In genomic region chr4:26347239-26347638, GRCm38 (mm10) we compare ENCODE assay signal across 11 mouse cellular contexts. TPM values are rescaled to one million over a fixed set of nuclear protein-coding genes. Genes with fewer than 3 reads are reported as not detected.
A peak's percentile ranks its signal among the peaks of the same experiment; 100 is the strongest.
DNase-seq lines count a peak whose midpoint lies in the region; ATAC-seq and TF ChIP-seq lines count a peak whose summit lies in the region.
"Had no signal": no experiment of that assay in that cellular context is flagged by ENCODE, and none has a peak within 500 bp of the region (broad histone marks: within the 10 kb centered on the region; RNA-seq: fewer than 3 reads in every experiment).

No protein-coding gene starts in this region.

- no peak for ATAC-seq in forebrain, postnatal 0 days
- ATAC-seq in limb, embryonic 14.5 days (ENCODE audit: low FRiP score, low read depth), result peak; percentile 38; the same call in 1 of the 2 replicates

- H3K79me2 ChIP-seq in MEL (ENCODE audit: control insufficient read depth, insufficient read depth, low read length, poor library complexity), result peaks cover 8% of the 10 kb centered on the region

- no peaks in the 10 kb centered on the region for H3K27me3 ChIP-seq in forebrain, embryonic 10.5 days (ENCODE audit: poor library complexity, severe bottlenecking)
- no peaks in the 10 kb centered on the region for H3K27me3 ChIP-seq in forebrain, postnatal 0 days (ENCODE audit: insufficient read depth, low read length)
- H3K27me3 ChIP-seq in MEL (ENCODE audit: control insufficient read depth in 1 of 2, insufficient read depth in 2 of 2, low read length in 2 of 2), result no peaks in the 10 kb centered on the region
- no peaks in the 10 kb centered on the region for H3K27me3 ChIP-seq in limb, embryonic 14.5 days (ENCODE audit: control insufficient read depth, insufficient read depth, low read length)
- H3K27me3 ChIP-seq: heart, embryonic 12.5 days; kidney, embryonic 15.5 days; limb, embryonic 12.5 days had no signal

- no peak overlapping the region for H3K27ac ChIP-seq in forebrain, embryonic 10.5 days
- H3K27ac ChIP-seq in forebrain, postnatal 0 days (ENCODE audit: low read depth, low read length), result no peak overlapping the region
- peak overlapping the region; percentile 87; the same call in 1 of the 2 replicates for H3K27ac ChIP-seq in layer of hippocampus, adult 2 months
- H3K27ac ChIP-seq in MEL (ENCODE audit: control insufficient read depth, low read depth, low read length), result no peak overlapping the region
- no peak overlapping the region for H3K27ac ChIP-seq in limb, embryonic 14.5 days (replicated peaks; ENCODE audit: low read depth, low read length)

- no peak for TF ChIP-seq CTCF in forebrain, postnatal 0 days (IDR thresholded peaks at IDR 0.05; ENCODE audit: low read depth)
- TF ChIP-seq CTCF in layer of hippocampus, adult 2 months (conservative IDR thresholded peaks at IDR 0.05), result no peak
- no peak for TF ChIP-seq CTCF in MEL (IDR thresholded peaks at IDR 0.05 in 2 of 3, conservative IDR thresholded peaks at IDR 0.05 in 1 of 3; ENCODE audit: control insufficient read depth in 1 of 3, insufficient read depth in 1 of 3, low read depth in 2 of 3, low read length in 3 of 3, poor library complexity in 1 of 3, severe bottlenecking in 1 of 3)

- 59% methylated on average over 2 of the region's 2 CpGs for WGBS in forebrain, embryonic 10.5 days
- 30% methylated on average over 2 of the region's 2 CpGs for WGBS in forebrain, postnatal 0 days
- WGBS in limb, embryonic 14.5 days, result 39% methylated on average over 2 of the region's 2 CpGs

- TF ChIP-seq RAD21 in MEL (IDR thresholded peaks at IDR 0.05; ENCODE audit: low read depth, low read length), result no peak

- no peak for TF ChIP-seq EP300 in MEL (IDR thresholded peaks at IDR 0.05; ENCODE audit: low read depth in 1 of 2, low read length in 2 of 2)

- peaks cover 13% of the 10 kb centered on the region for H3K4me1 ChIP-seq in forebrain, embryonic 10.5 days
- H3K4me1 ChIP-seq in forebrain, postnatal 0 days (ENCODE audit: insufficient read depth), result no peaks in the 10 kb centered on the region
- peaks cover 5 to 6% of the 10 kb centered on the region in 2 experiments; a peak in 3 of 4 replicates for H3K4me1 ChIP-seq in MEL (ENCODE audit: control insufficient read depth in 1 of 2, insufficient read depth in 2 of 2, low read length in 2 of 2)
- H3K4me1 ChIP-seq in limb, embryonic 14.5 days (ENCODE audit: control insufficient read depth, insufficient read depth, low read length), result peaks cover 5% of the 10 kb centered on the region; the same call in 1 of the 2 replicates

- H3K4me3 ChIP-seq in forebrain, embryonic 10.5 days, result peak overlapping the region; percentile 78; the same call in 1 of the 2 replicates
- H3K4me3 ChIP-seq in forebrain, postnatal 0 days (ENCODE audit: low read depth, low read length), result no peak overlapping the region; the same call in 1 of the 2 replicates
- H3K4me3 ChIP-seq in layer of hippocampus, adult 2 months, result peak overlapping the region; percentile 89
- peak overlapping the region; percentile 25 to 91; a peak in 3 of 4 replicates for H3K4me3 ChIP-seq in MEL (ENCODE audit: control insufficient read depth in 1 of 2, insufficient read depth in 1 of 2, low read depth in 2 of 2, low read length in 2 of 2)
- no peak overlapping the region for H3K4me3 ChIP-seq in limb, embryonic 14.5 days (replicated peaks; ENCODE audit: low read length)

- no peak overlapping the region for H3K4me2 ChIP-seq in forebrain, postnatal 0 days (ENCODE audit: low read depth)
- no peak overlapping the region for H3K4me2 ChIP-seq in limb, embryonic 14.5 days (replicated peaks; ENCODE audit: low read depth, low read length, severe bottlenecking)

- H3K36me3 ChIP-seq in forebrain, embryonic 10.5 days (replicated peaks), result peaks cover 5% of the 10 kb centered on the region; the same call in 1 of the 2 replicates
- H3K36me3 ChIP-seq in forebrain, postnatal 0 days (ENCODE audit: insufficient read depth), result no peaks in the 10 kb centered on the region
- H3K36me3 ChIP-seq in MEL (ENCODE audit: control insufficient read depth in 1 of 2, insufficient read depth in 2 of 2, low read length in 2 of 2), result peaks cover 0 to 12% of the 10 kb centered on the region in 2 experiments; a peak in 2 of 4 replicates
- H3K36me3 ChIP-seq in limb, embryonic 14.5 days (ENCODE audit: control insufficient read depth, insufficient read depth, low read length), result no peaks in the 10 kb centered on the region
- H3K36me3 ChIP-seq: heart, embryonic 12.5 days; kidney, embryonic 15.5 days; limb, embryonic 12.5 days had no signal

- H3K9ac ChIP-seq in forebrain, postnatal 0 days, result no peak overlapping the region
- peak overlapping the region; percentile 89 for H3K9ac ChIP-seq in MEL (ENCODE audit: control insufficient read depth, low read depth, low read length, poor library complexity, severe bottlenecking)
- H3K9ac ChIP-seq in limb, embryonic 14.5 days (ENCODE audit: low read depth, low read length, severe bottlenecking), result no peak overlapping the region

- no peak for DNase-seq in forebrain, embryonic 10.5 days (ENCODE audit: extremely low spot score, low spot score)
- DNase-seq in forebrain, postnatal 0 days, result no peak
- DNase-seq in layer of hippocampus, adult 2 months (ENCODE audit: low spot score in 2 of 2), result no peak
- no peak for DNase-seq in layer of hippocampus, postnatal 25 days (ENCODE audit: extremely low spot score in 1 of 2, low spot score in 1 of 2)
- peak; percentile 52 for DNase-seq in MEL (ENCODE audit: low read depth, low spot score)
- peak; percentile 44 for DNase-seq in limb, embryonic 14.5 days (ENCODE audit: low spot score)
- DNase-seq in frontal cortex, postnatal 10 days (ENCODE audit: low spot score in 2 of 2), result no peak
- DNase-seq in frontal cortex, adult 2 months (ENCODE audit: extremely low spot score in 1 of 2, low spot score in 1 of 2), result no peak

- no peak for TF ChIP-seq POLR2A in MEL (IDR thresholded peaks at IDR 0.05; ENCODE audit: control insufficient read depth in 1 of 2, insufficient read depth in 1 of 2, low read depth in 1 of 2, low read length in 2 of 2, poor library complexity in 1 of 2)
- no peak for TF ChIP-seq POLR2A in limb, embryonic 14.5 days (IDR thresholded peaks at IDR 0.05; ENCODE audit: borderline replicate concordance, extremely low read depth, insufficient read depth, insufficient read length)

- H3K9me3 ChIP-seq in forebrain, embryonic 10.5 days, result no peaks in the 10 kb centered on the region; the same call in 1 of the 2 replicates
- no peaks in the 10 kb centered on the region for H3K9me3 ChIP-seq in forebrain, postnatal 0 days (ENCODE audit: low read length)
- H3K9me3 ChIP-seq in MEL (replicated peaks; ENCODE audit: insufficient read depth, low read length), result no peaks in the 10 kb centered on the region
- H3K9me3 ChIP-seq in limb, embryonic 14.5 days (ENCODE audit: control insufficient read depth, low read length), result no peaks in the 10 kb centered on the region
- H3K9me3 ChIP-seq: heart, embryonic 12.5 days; kidney, embryonic 15.5 days; limb, embryonic 12.5 days had no signal

TF ChIP-seq in MEL, 35 proteins besides CTCF, POLR2A, EP300 and RAD21:
- peak; percentile 91 for TF ChIP-seq ZNF384 (IDR thresholded peaks at IDR 0.05; ENCODE audit: low read depth, low read length)
- no peak for TF ChIP-seq NELFE (IDR thresholded peaks at IDR 0.05; ENCODE audit: low read depth, low read length)
- no peak for TF ChIP-seq POLR2AphosphoS5 (IDR thresholded peaks at IDR 0.05; ENCODE audit: borderline replicate concordance, low read depth, low read length)
- no peak for TF ChIP-seq GABPA (IDR thresholded peaks at IDR 0.05; ENCODE audit: low read depth, low read length)

RNA-seq across cellular contexts. Expression of gene Manea, which starts 0.5 kb away (rescaled TPM):
- 19.1 and 20.2 TPM in 2 replicates for polyA plus RNA-seq in forebrain, embryonic 10.5 days (2016; fragmentation: Nextera tagmentation; extraction: Ambion mirVana)
- 30.0 and 33.2 TPM in 2 replicates for total RNA-seq in forebrain, postnatal 0 days (2014; rRNA removed)
- polyA plus RNA-seq in forebrain, postnatal 0 days (2015; fragmentation: Nextera tagmentation; extraction: Ambion mirVana), result 7.8 and 11.3 TPM in 2 replicates
- total RNA-seq in layer of hippocampus, adult 2 months (2021), result 10 to 100 TPM; 28.0 to 32.8 TPM
- 10 to 100 TPM; 28.1 to 28.4 TPM for total RNA-seq in layer of hippocampus, postnatal 25 days (2021)
- 7.3 and 7.8 TPM in 2 replicates for total RNA-seq in MEL (2012; rRNA removed)
- polyA plus RNA-seq in MEL (2012; ENCODE audit: insufficient read depth in 1 of 2, insufficient read length in 2 of 2, low read depth in 1 of 2, low replicate concordance in 2 of 2, missing spikeins in 1 of 2), result 10 to 100 TPM in 1 of 2 experiments, 1 to 10 TPM in 1; 7.1 to 69.4 TPM
- polyA plus RNA-seq in limb, embryonic 14.5 days (2012; rRNA removed), result 8.5 and 9.2 TPM in 2 replicates
- 11.8 and 14.8 TPM in 2 replicates for polyA plus RNA-seq in limb, embryonic 14.5 days (2014; fragmentation: Nextera tagmentation; extraction: Ambion mirVana)
- polyA plus RNA-seq in frontal cortex, adult 2 months (2012; rRNA removed), result 12.3 and 14.3 TPM in 2 replicates

Comparison
In these comparisons a context has a peak if more than half of its experiments do, and no peak if none do; other contexts are left out.
1. H3K4me3 ChIP-seq: peak in forebrain, embryonic 10.5 days (single experiment), layer of hippocampus, adult 2 months (single experiment) and MEL (2 of 2); none in forebrain, postnatal 0 days (single experiment) and limb, embryonic 14.5 days (single experiment).
2. DNase-seq: peak in MEL (single experiment) and limb, embryonic 14.5 days (single experiment); none in forebrain, embryonic 10.5 days (single experiment), forebrain, postnatal 0 days (single experiment), layer of hippocampus, adult 2 months (0 of 2), layer of hippocampus, postnatal 25 days (0 of 2), frontal cortex, postnatal 10 days (0 of 2) and frontal cortex, adult 2 months (0 of 2).